Mouse (Mus musculus) cerebellum, postnatal 10 days (tissue): ENCODE measurements at regions not wholly inside any gene's neighbourhood (a gene's known extent, or its start where the extent isn't known, plus 50 kb on each side); places are given as distances from the start of the nearest gene placed in this dataset.

Experiments used
- DNase-seq, 2 experiments: peaks; one replicate each; pipeline ENCODE4 v3.0.0; 2021; ENCODE audit warnings: mixed read lengths in 2 of 2

GRCm38 (mm10) chr9:67165486-67165885 is 116.3 kb upstream of the Tpm1 start:
- no peak for DNase-seq

GRCm38 (mm10) chr9:67163746-67164145 is 114.5 kb upstream of the Tpm1 start:
- DNase-seq: no peak

- DNase-seq: no peak
These were observed 111.7 kb upstream of the Tpm1 start for GRCm38 (mm10) chr9:67160785-67161455.

GRCm38 (mm10) chr9:67160350-67160749 is 111.1 kb upstream of the Tpm1 start:
- DNase-seq: no peak

- DNase-seq: peak; percentile 77 to 79
These were observed 107.5 kb upstream of the Tpm1 start for GRCm38 (mm10) chr9:67156590-67157259.

DNA sequence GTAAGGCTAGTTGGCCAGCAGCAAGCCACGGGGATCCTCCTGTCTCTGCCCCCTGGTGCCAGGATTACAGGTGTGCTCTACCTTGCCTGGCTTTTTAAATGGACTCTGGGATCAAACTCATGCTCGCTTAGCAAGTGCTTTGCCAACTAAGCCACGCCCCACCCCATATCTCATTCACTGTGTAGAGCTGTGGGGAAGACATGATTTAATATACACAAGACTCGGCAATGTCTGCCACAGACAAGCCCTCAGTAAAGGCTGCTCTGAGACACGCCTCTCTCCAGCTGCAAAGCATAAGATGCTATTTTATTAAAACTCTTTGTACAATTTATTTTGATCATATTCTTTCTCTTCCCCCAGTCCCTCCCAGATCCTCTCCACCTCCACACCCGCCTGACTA is 104.9 kb upstream of the Tpm1 start:
- DNase-seq: no peak

GRCm38 (mm10) chr9:67153333-67153732 is 104.1 kb upstream of the Tpm1 start:
- no peak for DNase-seq

- no peak for DNase-seq
These were observed 98.5 kb upstream of the Tpm1 start for GRCm38 (mm10) chr9:67147656-67148055.

DNA sequence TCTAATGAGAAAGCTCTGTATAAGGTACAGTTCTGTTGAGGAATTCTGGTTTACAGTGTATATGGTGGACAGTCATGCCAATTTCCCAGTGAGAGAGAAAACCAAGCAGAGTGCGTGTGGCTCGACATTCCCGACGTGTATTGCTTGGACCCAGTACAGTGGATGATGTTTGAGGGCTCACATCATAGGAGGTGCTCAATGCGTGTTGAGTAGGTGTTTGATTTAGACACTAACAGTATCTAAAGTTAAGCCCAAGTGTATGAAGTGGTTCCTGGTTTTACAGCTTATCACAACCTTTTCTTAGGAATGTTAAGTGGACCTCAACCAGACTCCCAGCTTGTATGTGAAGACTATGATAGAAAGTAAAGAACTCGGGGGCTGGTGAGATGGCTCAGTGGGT is 96.2 kb upstream of the Tpm1 start:
- DNase-seq: no peak

- DNase-seq: no peak
These were observed 95.3 kb upstream of the Tpm1 start for GRCm38 (mm10) chr9:67144511-67144910.

DNA sequence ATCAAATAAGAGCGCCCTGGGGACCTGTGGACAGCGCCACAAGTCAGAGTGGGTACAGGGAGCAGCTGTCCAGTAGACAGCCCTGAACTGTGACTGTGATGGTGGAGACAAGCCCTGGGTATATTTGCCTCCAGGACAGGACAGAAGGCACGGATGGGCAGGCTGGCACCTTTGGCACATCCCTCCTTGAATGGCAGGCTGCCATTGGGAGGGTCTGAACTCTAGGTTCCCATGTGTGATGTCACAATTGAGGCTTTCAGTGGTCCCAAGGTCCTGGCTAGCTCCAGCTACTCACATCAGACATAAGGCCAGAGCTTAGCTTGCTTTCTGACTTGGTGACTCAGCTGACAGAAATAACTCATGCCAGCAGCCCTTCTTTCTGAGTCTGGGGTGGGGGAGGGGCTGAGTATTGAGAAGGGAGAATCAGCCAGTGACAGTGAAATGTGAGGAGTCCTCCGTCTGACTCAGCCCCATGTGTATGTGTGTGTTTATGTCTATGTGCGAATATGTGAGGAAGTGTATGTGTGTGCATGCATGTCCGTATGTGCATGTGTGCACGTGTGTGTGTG is 91.2 kb upstream of the Tpm1 start:
- peak; percentile 94 to 95 for DNase-seq

DNA sequence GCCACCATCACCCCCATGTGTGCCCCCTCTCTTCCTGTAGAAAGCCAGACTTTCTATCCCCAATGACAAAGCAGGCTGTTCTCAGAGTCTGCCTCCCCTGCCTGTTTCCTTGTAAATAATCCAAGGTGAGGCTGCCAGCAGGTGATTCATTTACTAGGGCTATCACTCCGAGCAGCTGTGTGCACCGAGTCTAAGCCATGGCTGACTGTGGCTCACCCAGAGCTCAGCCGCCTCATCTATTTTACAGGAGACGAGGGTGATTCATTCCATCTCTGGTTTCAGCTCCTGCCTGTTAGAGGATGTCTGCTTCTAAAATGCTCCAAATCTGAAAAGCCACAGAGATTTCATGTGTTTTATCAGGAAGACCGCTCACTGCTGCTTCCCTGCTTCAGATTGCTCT is 88.5 kb upstream of the Tpm1 start:
- DNase-seq: no peak

- peak; percentile 24 to 25 for DNase-seq
These were observed 87.9 kb upstream of the Tpm1 start for GRCm38 (mm10) chr9:67137141-67137540.

- no peak for DNase-seq
These were observed 87.0 kb upstream of the Tpm1 start for GRCm38 (mm10) chr9:67136166-67136565.

DNA sequence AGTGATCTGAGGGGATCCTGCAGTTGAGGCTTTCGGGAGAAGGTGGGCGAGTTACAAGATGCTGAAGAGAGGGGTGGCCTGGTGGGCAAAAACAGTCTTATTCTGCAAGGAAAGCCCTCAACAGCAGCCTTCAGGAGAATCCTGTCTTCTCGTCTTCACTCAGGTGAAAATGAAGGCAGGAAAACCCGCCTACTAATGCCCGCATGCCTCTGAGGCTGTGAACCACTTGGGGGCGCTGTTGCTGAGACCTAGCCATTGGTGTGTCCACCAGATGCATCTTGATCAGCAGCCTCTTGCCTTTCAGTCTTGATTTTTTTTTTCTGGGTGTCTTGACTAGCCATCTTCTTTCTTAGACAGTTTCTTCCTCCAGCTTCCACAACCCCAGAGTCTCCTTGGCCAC is 85.2 kb upstream of the Tpm1 start:
- peak in 1 of 2 experiments; percentile 36 for DNase-seq

- no peak for DNase-seq
These were observed 83.2 kb upstream of the Tpm1 start for GRCm38 (mm10) chr9:67132370-67132769.

DNA sequence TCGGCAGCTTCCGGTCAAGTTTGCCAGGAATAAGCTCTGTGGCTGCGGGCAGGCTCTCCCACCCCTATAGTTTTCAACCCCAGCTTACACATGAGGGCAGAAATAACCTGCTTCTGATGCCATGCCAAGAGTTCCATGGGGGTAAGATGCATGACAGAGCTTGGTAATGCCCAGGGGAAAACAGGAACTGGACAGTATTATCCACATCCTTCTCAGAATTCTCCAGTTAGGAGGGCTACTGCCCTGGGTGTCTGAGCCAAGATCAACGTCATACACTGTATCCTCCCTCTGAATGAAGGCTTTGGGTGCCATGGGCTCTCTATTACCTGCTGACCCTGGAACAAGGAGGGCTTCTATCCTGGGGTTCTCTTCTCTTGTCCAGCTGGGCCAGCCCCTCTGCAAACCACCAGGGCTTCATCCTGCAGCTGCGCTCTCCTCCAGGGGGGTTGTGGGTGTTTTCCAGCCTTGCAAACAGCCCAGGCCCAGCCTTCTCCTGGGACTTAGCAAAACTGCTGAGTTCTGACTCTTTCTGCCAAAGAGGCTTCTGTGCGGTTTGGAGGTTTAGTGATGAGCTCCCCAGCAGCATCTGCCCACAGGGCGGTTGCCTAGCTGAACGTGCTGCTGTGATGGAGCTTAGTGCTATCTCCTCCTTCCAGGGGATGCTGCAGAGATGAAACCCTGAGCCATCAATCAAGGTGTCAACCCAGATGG is 81.7 kb upstream of the Tpm1 start:
- peak; percentile 24 to 33 for DNase-seq

DNA sequence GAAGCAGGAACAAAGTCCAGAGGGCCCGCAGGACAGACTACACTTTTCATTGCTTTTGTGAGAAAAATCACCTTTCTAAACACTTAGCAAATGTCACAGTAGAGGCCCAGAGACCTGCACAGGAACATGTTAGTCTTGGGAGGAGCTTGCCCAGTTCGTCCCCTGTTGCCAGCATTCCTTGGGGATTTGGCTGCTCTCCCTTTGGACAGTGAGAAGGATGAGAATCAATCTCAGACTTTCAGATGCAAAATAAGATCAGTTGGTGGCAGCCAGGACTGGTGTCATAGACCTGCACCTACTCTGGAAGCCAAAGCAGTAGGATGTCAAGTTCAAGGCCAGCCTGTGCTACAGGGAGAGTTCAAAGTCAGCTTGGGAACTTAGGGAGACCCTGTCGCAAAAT is 80.7 kb upstream of the Tpm1 start:
- DNase-seq: no peak

DNA sequence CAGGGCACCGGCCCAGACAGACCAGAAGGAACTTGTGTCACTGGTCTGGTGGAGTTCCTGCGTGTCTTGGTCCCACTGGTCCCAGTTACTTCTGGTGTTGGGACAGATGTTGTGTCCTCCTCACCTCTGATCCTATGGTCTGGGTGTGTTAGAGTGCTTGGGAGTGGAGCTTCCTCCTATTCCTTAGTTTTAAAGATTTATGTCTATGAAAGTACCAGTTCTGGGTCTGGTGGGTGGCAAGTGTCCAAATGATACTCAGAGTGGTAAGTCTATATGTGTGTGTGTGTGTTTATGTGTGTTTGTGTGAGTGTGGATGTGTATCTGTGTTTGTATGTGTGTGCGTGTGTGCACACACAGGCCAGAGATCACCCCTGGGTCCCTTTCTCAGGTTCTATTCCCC is 79.9 kb upstream of the Tpm1 start:
- no peak for DNase-seq

DNA sequence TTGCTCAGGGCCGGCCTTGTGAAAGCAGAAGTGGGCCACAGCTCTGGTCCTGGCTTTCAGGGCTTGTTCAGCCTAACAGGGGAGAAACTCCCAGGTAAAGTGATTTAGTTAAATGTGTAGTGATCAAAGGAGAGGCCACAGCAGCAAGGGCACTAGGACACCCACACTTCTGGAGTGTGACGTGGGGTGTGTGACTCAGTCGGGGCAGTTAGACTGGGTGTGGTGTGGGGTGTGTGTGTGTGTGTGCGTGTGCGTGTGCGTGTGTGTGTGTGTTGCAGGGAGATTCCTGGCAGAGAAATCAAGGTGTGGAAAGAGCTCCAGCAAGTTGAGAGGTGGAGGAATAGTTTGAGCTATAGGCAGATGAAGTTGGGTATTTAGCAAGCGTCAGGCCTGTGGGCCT is 72.5 kb upstream of the Tpm1 start:
- DNase-seq: no peak

DNA sequence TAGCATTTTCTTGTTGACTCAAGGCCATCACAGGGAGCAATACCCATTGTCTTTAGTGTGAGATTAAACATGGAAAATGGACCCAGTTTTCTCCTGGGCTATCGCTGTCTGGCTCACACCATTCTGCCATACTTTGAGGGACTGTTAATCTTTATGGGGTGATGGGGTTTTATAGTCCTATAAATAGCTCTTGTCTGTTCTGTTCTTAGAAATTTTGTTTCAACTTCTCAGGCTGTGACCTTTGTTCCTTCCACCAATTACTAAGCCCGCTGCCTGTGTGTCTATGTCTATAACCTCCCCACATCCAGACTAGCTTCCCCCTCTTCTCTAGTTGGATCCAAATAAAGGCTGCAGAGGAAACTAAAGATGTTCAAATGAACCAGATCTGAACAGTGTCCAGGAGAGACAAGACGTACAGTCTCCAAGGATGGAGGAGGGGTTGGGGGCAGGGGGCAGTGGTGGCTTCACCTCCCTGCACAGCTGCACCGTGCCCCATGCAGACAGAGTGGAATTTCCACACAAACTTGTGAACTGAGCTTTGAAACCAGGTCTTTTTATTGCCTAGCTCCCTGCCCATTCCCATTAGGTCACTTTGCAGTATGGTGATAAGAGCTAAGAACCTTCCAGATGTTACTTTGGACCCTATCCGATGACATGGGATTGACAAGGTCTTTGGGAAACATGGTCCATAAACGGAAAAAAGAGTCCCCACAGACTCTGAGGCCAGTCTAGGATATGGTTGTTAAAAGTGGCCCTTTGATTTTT is 69.9 kb upstream of the Tpm1 start:
- no peak for DNase-seq

DNA sequence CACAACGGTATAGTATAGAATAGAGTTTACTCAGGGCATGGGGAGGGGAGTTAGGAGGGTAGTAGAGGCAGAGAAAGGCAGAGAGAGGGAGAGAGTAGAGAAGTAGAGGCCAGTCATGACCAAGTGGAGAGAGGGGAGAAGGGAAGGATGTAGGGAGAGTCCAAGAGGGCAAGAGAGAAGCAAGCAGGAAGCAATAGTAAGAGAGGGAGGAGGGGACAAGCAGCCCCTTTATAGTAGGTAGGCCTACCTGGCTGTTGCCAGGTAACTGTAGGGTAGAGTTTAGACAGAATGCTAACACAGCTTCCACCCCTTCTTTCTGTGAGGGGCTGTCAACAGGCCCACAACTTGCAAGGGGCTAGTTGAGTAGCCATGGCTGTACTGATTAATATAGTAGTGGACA is 69.2 kb upstream of the Tpm1 start:
- no peak for DNase-seq

DNA sequence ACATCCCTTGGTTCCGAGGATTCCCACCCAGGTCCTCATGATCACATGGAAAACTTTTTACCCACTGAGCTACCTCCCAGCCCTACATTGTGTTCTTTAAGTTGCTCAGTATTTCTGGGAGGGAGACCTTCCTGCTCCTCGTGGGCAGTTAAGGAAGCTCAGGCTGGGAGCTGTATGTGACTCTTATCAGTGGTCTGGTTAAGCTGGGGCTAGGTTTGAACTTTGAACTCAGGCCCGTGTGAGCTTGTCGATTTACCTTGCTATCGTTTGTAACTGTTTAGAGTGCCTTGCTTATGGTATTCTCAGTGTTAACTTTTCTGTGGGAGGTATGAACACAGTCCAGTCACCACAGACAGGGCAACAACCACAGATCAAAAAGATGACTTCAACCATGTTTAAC is 68.4 kb upstream of the Tpm1 start:
- no peak for DNase-seq
